Mouse (Mus musculus) liver, adult 2 months (tissue): ENCODE results near the gene Caly.

Experiments
- CTCF ChIP-seq: fragments of 200-500 bp; IDR thresholded peaks from 2 replicates; pipeline ENCODE4 v1.5.1; 2011; ENCODE audit warnings: low read depth, low read length, control low read depth
- POLR2A ChIP-seq: fragments of 200-500 bp; IDR thresholded peaks from 2 replicates; pipeline ENCODE4 v1.6.1; 2011; ENCODE audit warnings: low read length, control low read depth; ENCODE audit not compliant: insufficient read depth; ENCODE audit errors: extremely low read depth

- TF ChIP-seq CTCF (no peak), POLR2A (no peak)
These were observed 22.7 kb downstream of the Caly start for GRCm38 (mm10) chr7:140059601-140060000.
